Mouse (Mus musculus): Measurements from ENCODE around the gene Usp37. TPM values are rescaled to one million over a fixed set of nuclear protein-coding genes. Genes with fewer than 3 reads are reported as not detected.
A peak's percentile ranks its signal among the peaks of the same experiment; 100 is the strongest.
"Not testable (repeated sequence)": the region's sequence is repeated elsewhere in the genome, so short reads cannot be mapped to it uniquely, and the experiment has no call there.

Usp37 gene
- polyA plus RNA-seq, 1 experiment = 1.2 TPM

DNA sequence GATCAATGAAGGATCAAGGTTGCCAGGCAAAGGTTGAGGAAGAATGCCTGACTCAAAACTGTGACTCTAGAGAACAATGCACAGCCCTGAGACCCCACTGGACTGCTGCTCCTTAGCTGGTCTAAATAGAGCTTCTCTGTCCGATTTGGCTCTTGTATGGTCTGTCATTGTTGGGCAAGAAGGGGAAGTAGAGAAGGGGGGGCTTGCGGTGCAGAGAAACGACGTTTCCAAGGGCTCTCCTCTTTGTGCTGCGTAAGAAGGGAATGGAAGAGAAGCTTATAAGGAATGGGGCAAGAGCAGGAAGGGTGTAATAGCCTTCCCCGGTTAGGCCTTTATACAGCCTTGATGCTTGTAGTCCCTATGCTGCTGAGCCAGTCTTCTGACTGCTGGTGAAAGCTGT is 21.8 kb upstream of the Usp37 start:
- Histone ChIP-seq H3K27ac (ENCODE audit: insufficient read depth, low read depth, low read length) (no peak overlapping the region), H3K4me3 (ENCODE audit: low read depth, low read length) (no peak overlapping the region), H3K36me3 (ENCODE audit: control insufficient read depth, insufficient read depth, low read length) (peaks cover 38% of the 10 kb centered on the region), H3K4me1 (ENCODE audit: control insufficient read depth, insufficient read depth, insufficient read length, low read length) (no peaks in the 10 kb centered on the region), H3K27me3 (ENCODE audit: control insufficient read depth, insufficient read depth, low read length) (no peaks in the 10 kb centered on the region)
- WGBS = 87% methylated on average over 6 of the region's 6 CpGs
- TF ChIP-seq CTCF (IDR thresholded peaks at IDR 0.05; ENCODE audit: extremely low read depth, insufficient read length, insufficient replicate concordance, low read depth, low read length) = no peak
- no peak for TF ChIP-seq POLR2A (IDR thresholded peaks at IDR 0.05; ENCODE audit: low read depth, low read length)

GRCm38 (mm10) chr1:74559061-74559460 is 15.0 kb upstream of the Usp37 start:
- H3K4me3 ChIP-seq (ENCODE audit: low read depth, low read length) = no peak overlapping the region
- H3K36me3 ChIP-seq (ENCODE audit: control insufficient read depth, insufficient read depth, low read length) = no peaks in the 10 kb centered on the region
- TF ChIP-seq CTCF (IDR thresholded peaks at IDR 0.05; ENCODE audit: extremely low read depth, insufficient read length, insufficient replicate concordance, low read depth, low read length) (no peak), POLR2A (IDR thresholded peaks at IDR 0.05; ENCODE audit: low read depth, low read length) (no peak)
- WGBS = 78% methylated on average over 5 of the region's 5 CpGs
- no peak overlapping the region for H3K27ac ChIP-seq (ENCODE audit: insufficient read depth, low read depth, low read length)
- no peaks in the 10 kb centered on the region for H3K4me1 ChIP-seq (ENCODE audit: control insufficient read depth, insufficient read depth, insufficient read length, low read length)
- no peaks in the 10 kb centered on the region for H3K27me3 ChIP-seq (ENCODE audit: control insufficient read depth, insufficient read depth, low read length)

- Histone ChIP-seq H3K4me1 (ENCODE audit: control insufficient read depth, insufficient read depth, insufficient read length, low read length) (no peaks in the 10 kb centered on the region), H3K27me3 (ENCODE audit: control insufficient read depth, insufficient read depth, low read length) (0 out of 2 replicates have a peak, but pooled peaks cover 9% of the 10 kb centered on the region), H3K36me3 (ENCODE audit: control insufficient read depth, insufficient read depth, low read length) (no peaks in the 10 kb centered on the region), H3K4me3 (ENCODE audit: low read depth, low read length) (no peak within 1 kb of the TSS), H3K27ac (ENCODE audit: insufficient read depth, low read depth, low read length) (no peak within 1 kb of the TSS)
- no peak for TF ChIP-seq CTCF (IDR thresholded peaks at IDR 0.05; ENCODE audit: extremely low read depth, insufficient read length, insufficient replicate concordance, low read depth, low read length)
- no peak for TF ChIP-seq POLR2A (IDR thresholded peaks at IDR 0.05; ENCODE audit: low read depth, low read length)
- 12% methylated on average over 6 of the region's 6 CpGs for WGBS
Measured at GRCm38 (mm10) chr1:74542451-74542961, 1.6 kb downstream of the Usp37 start, which contains the start of gene Plcd4. TSS of gene Plcd4 (plus strand) at chr1:74542888.

DNA sequence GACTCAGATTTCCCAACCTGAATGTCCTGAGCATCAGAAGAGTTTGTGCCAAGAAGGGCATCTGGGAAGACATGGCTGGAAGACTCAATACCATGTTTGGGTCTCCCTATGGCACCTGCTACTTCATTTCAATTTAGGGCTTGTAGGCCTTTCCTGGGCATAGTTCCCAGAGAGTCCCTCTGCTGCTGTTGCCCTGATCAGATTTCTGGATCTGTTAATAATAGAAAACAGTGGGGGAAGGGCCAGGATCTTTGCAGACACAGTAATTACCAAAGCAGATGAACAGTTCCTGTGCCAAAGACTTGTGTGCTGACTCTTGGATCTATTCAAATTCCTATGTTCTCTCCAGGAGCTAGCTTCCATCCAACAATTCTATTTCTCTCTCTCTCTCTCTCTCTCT is 5.4 kb downstream of the Usp37 start:
- no peak overlapping the region for H3K27ac ChIP-seq (ENCODE audit: insufficient read depth, low read depth, low read length)
- no peaks in the 10 kb centered on the region for H3K36me3 ChIP-seq (ENCODE audit: control insufficient read depth, insufficient read depth, low read length)
- TF ChIP-seq POLR2A (IDR thresholded peaks at IDR 0.05; ENCODE audit: low read depth, low read length) (no peak), CTCF (IDR thresholded peaks at IDR 0.05; ENCODE audit: extremely low read depth, insufficient read length, insufficient replicate concordance, low read depth, low read length) (no peak)
- no peaks in the 10 kb centered on the region for H3K4me1 ChIP-seq (ENCODE audit: control insufficient read depth, insufficient read depth, insufficient read length, low read length)
- H3K27me3 ChIP-seq (ENCODE audit: control insufficient read depth, insufficient read depth, low read length) = 0 out of 2 replicates have a peak, but pooled peaks cover 5% of the 10 kb centered on the region
- H3K4me3 ChIP-seq (ENCODE audit: low read depth, low read length) = no peak overlapping the region

DNA sequence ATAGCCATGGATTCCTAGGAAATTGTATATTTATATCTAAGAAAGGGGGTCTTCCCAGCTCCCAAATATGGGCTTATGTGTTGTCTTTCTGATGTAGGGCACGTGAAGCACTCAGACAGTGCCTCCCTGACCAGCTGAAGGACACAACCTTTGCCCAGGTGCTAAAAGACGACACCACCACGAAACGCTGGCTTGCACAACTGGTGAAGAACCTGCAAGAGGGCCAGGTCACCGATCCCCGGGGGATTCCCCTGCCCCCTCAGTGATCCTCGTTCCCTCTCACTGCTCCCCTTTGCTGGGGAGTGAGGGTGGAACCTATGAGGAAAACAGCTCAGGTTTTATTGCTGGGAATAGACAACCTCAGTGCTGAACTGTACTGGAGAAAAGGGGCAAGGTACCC is 15.5 kb downstream of the Usp37 start:
- Histone ChIP-seq H3K36me3 (ENCODE audit: control insufficient read depth, insufficient read depth, low read length) (peaks cover 68% of the 10 kb centered on the region), H3K4me3 (ENCODE audit: low read depth, low read length) (no peak overlapping the region), H3K4me1 (ENCODE audit: control insufficient read depth, insufficient read depth, insufficient read length, low read length) (no peaks in the 10 kb centered on the region), H3K27ac (ENCODE audit: insufficient read depth, low read depth, low read length) (no peak overlapping the region), H3K27me3 (ENCODE audit: control insufficient read depth, insufficient read depth, low read length) (no peaks in the 10 kb centered on the region)
- 82% methylated on average over 7 of the region's 7 CpGs for WGBS
- TF ChIP-seq POLR2A (IDR thresholded peaks at IDR 0.05; ENCODE audit: low read depth, low read length) = no peak
- no peak for TF ChIP-seq CTCF (IDR thresholded peaks at IDR 0.05; ENCODE audit: extremely low read depth, insufficient read length, insufficient replicate concordance, low read depth, low read length)

GRCm38 (mm10) chr1:74524746-74525145 is 19.3 kb downstream of the Usp37 start:
- 83% methylated on average over 4 of the region's 4 CpGs for WGBS
- H3K27ac ChIP-seq (ENCODE audit: insufficient read depth, low read depth, low read length) = no peak overlapping the region

DNA sequence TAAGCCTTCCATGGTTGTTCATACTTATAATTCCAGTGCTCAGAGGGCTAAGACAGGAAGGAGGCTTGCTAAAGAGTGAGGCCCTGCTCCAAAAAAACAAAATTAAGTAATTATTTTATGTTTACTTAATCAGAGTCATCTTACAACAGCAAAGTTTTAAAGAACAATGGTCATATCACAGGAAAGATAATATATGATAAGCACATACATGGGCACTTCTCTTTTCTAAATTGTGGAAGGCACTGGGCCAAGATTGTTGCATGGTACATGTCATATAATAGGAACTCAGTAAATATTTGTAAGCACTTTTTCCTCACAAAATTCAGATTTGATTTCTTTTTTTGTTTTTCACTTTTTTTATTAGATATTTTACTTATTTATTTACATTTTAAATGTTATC is 24.2 kb downstream of the Usp37 start:
- Histone ChIP-seq H3K27me3 (ENCODE audit: control insufficient read depth, insufficient read depth, low read length) (no peaks in the 10 kb centered on the region), H3K27ac (ENCODE audit: insufficient read depth, low read depth, low read length) (no peak overlapping the region), H3K36me3 (ENCODE audit: control insufficient read depth, insufficient read depth, low read length) (peaks cover 42% of the 10 kb centered on the region), H3K4me1 (ENCODE audit: control insufficient read depth, insufficient read depth, insufficient read length, low read length) (no peaks in the 10 kb centered on the region), H3K4me3 (ENCODE audit: low read depth, low read length) (no peak overlapping the region)
- TF ChIP-seq POLR2A (IDR thresholded peaks at IDR 0.05; ENCODE audit: low read depth, low read length) = no peak
- no peak for TF ChIP-seq CTCF (IDR thresholded peaks at IDR 0.05; ENCODE audit: extremely low read depth, insufficient read length, insufficient replicate concordance, low read depth, low read length)

More at GRCm38 (mm10) chr1:74524746-74525145, 19.3 kb downstream of the Usp37 start:
- Histone ChIP-seq H3K4me1 (ENCODE audit: control insufficient read depth, insufficient read depth, insufficient read length, low read length) (no peaks in the 10 kb centered on the region), H3K27me3 (ENCODE audit: control insufficient read depth, insufficient read depth, low read length) (no peaks in the 10 kb centered on the region), H3K4me3 (ENCODE audit: low read depth, low read length) (no peak overlapping the region), H3K36me3 (ENCODE audit: control insufficient read depth, insufficient read depth, low read length) (peaks cover 66% of the 10 kb centered on the region)
- TF ChIP-seq CTCF (IDR thresholded peaks at IDR 0.05; ENCODE audit: extremely low read depth, insufficient read length, insufficient replicate concordance, low read depth, low read length) = no peak
- TF ChIP-seq POLR2A (IDR thresholded peaks at IDR 0.05; ENCODE audit: low read depth, low read length) = no peak

GRCm38 (mm10) chr1:74512999-74513398 is 31.1 kb downstream of the Usp37 start:
- 20% methylated on average over 1 of the region's 1 CpGs for WGBS
- not testable (repeated sequence) for H3K4me1 ChIP-seq (ENCODE audit: control insufficient read depth, insufficient read depth, insufficient read length, low read length); H3K4me3 ChIP-seq (ENCODE audit: low read depth, low read length); H3K27me3 ChIP-seq (ENCODE audit: control insufficient read depth, insufficient read depth, low read length); H3K36me3 ChIP-seq (ENCODE audit: control insufficient read depth, insufficient read depth, low read length)
- peak overlapping the region; percentile 90 for H3K27ac ChIP-seq (ENCODE audit: insufficient read depth, low read depth, low read length)
